Mouse (Mus musculus) myocyte (in vitro differentiated cells): ENCODE results near the gene G6pc. TPM values are rescaled to one million over a fixed set of nuclear protein-coding genes. Genes with fewer than 3 reads are reported as not detected.

Source experiments
- H3K27me3 ChIP-seq: one replicate; pipeline ENCODE4 v1.6.1; 2011; ENCODE audit not compliant: control insufficient read depth, insufficient read depth, insufficient read length
- H3K36me3 ChIP-seq: one replicate; pipeline ENCODE4 v1.6.1; 2011; ENCODE audit not compliant: control insufficient read depth, insufficient read depth
- H3K4me2 ChIP-seq: one replicate; pipeline ENCODE4 v1.6.1; 2011; ENCODE audit warnings: low read depth, control low read depth
- H3K4me3 ChIP-seq: one replicate; pipeline ENCODE4 v1.5.1; 2011; ENCODE audit warnings: mild to moderate bottlenecking, control low read depth, moderate library complexity
- H3K79me2 ChIP-seq: one replicate; pipeline ENCODE4 v1.6.1; 2011; ENCODE audit not compliant: control insufficient read depth, insufficient read depth
- H3ac ChIP-seq: one replicate; pipeline ENCODE4 v1.6.1; 2011; ENCODE audit not compliant: control insufficient read depth, insufficient read length
- CEBPB ChIP-seq: IDR thresholded peaks from 2 replicates; pipeline ENCODE4 v1.6.1; 2011; ENCODE audit warnings: mild to moderate bottlenecking, moderate library complexity; ENCODE audit not compliant: poor library complexity, insufficient read depth, severe bottlenecking
- E2F4 ChIP-seq: IDR thresholded peaks from one replicate; pipeline ENCODE4 v1.6.1; 2011; ENCODE audit warnings: mild to moderate bottlenecking, control low read depth, moderate library complexity; ENCODE audit not compliant: insufficient read depth
- MAX ChIP-seq: IDR thresholded peaks from one replicate; pipeline ENCODE4 v1.6.1; 2011; ENCODE audit warnings: low read depth, mild to moderate bottlenecking, control low read depth
- MYOD1 ChIP-seq, 3 experiments: IDR thresholded peaks; one replicate each; pipeline ENCODE4 v1.6.1; 2011; ENCODE audit warnings: control low read depth in 2 of 3, low read depth in 2 of 3, mild to moderate bottlenecking in 2 of 3, moderate library complexity in 1 of 3; ENCODE audit not compliant: insufficient read length in 2 of 3, control insufficient read depth in 1 of 3
- MYOG ChIP-seq, 3 experiments: IDR thresholded peaks; one replicate each; pipeline ENCODE4 v1.6.1; 2011; ENCODE audit warnings: control low read depth in 2 of 3, low read depth in 2 of 3, mild to moderate bottlenecking in 2 of 3; ENCODE audit not compliant: insufficient read length in 2 of 3, control insufficient read depth in 1 of 3, insufficient read depth in 1 of 3
- POLR2A ChIP-seq: IDR thresholded peaks from one replicate; pipeline ENCODE4 v1.6.1; 2011; ENCODE audit warnings: low read depth, mild to moderate bottlenecking, control low read depth, moderate library complexity; ENCODE audit not compliant: insufficient read length
- POLR2AphosphoS2 ChIP-seq: IDR thresholded peaks from one replicate; pipeline ENCODE4 v1.6.1; 2011; ENCODE audit warnings: low read depth, control low read depth; ENCODE audit not compliant: insufficient read length
- REST ChIP-seq: IDR thresholded peaks from one replicate; pipeline ENCODE4 v1.6.1; 2011; ENCODE audit warnings: mild to moderate bottlenecking, control low read depth, moderate library complexity; ENCODE audit not compliant: insufficient read depth, insufficient read length
- SRF ChIP-seq: IDR thresholded peaks from one replicate; pipeline ENCODE4 v1.6.1; 2011; ENCODE audit warnings: low read depth; ENCODE audit not compliant: control insufficient read depth, insufficient read length
- TCF12 ChIP-seq: IDR thresholded peaks from one replicate; pipeline ENCODE4 v1.6.1; 2011; ENCODE audit warnings: mild to moderate bottlenecking, control low read depth; ENCODE audit not compliant: poor library complexity, insufficient read depth, severe bottlenecking
- TCF3 ChIP-seq: IDR thresholded peaks from one replicate; pipeline ENCODE4 v1.6.1; 2011; ENCODE audit warnings: low read depth, control low read depth; ENCODE audit not compliant: insufficient read length
- USF1 ChIP-seq: IDR thresholded peaks from one replicate; pipeline ENCODE4 v1.6.1; 2011; ENCODE audit warnings: low read depth, mild to moderate bottlenecking, control low read depth, moderate library complexity
- polyA plus RNA-seq: library from polyadenylated mRNA; unstranded; fragments of >200 nt; fragmentation: generic; extraction: Trizol; gene quantifications from one replicate; pipeline ENCODE4 v1.2.1, GENCODE M21; 2012; ENCODE audit warnings: missing spikeins

Gene G6pc
- polyA plus RNA-seq, 1 experiment, result not detected

- no peak overlapping the region for H3K4me2 ChIP-seq
- no peaks in the 10 kb centered on the region for H3K27me3 ChIP-seq
- no peaks in the 10 kb centered on the region for H3K79me2 ChIP-seq
- no peaks in the 10 kb centered on the region for H3K36me3 ChIP-seq
- no peak overlapping the region for H3ac ChIP-seq
- TF ChIP-seq USF1 (no peak), SRF (no peak), MAX (no peak), E2F4 (no peak), MYOG (IDR thresholded peaks at IDR 0.05; ENCODE audit: control insufficient read depth in 1 of 3, insufficient read depth in 1 of 3, insufficient read length in 2 of 3, low read depth in 2 of 3) (peak in 2 of 3 experiments; percentile 53 to 55), POLR2AphosphoS2 (no peak), MYOD1 (IDR thresholded peaks at IDR 0.05; ENCODE audit: control insufficient read depth in 1 of 3, insufficient read length in 2 of 3, low read depth in 2 of 3) (peak in 1 of 3 experiments; percentile 64)
- no peak overlapping the region for H3K4me3 ChIP-seq
Measured at GRCm38 (mm10) chr11:101334516-101334915, 32.8 kb upstream of the G6pc start.

DNA sequence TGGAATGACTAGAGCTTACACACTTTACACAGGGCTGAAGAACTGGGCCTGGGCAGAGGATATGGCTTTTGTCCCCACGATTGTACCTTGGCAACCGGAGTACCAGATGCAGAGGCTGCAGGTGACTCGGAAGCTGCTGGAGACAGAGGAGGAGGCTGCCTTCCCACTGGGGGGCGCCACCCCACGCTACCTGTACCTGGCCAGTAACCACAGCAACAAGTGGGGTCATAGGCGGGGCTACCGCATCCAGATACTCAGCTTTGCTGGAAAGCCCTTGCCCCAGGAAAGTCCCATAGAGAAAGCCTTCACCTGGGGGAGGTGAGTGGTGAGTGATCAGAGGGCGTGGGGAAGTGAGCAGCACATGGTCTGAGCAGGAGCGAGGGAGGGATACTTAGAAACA lies 31.7 kb upstream of the G6pc start:
- no peaks in the 10 kb centered on the region for H3K27me3 ChIP-seq
- H3K4me3 ChIP-seq, result no peak overlapping the region

DNA sequence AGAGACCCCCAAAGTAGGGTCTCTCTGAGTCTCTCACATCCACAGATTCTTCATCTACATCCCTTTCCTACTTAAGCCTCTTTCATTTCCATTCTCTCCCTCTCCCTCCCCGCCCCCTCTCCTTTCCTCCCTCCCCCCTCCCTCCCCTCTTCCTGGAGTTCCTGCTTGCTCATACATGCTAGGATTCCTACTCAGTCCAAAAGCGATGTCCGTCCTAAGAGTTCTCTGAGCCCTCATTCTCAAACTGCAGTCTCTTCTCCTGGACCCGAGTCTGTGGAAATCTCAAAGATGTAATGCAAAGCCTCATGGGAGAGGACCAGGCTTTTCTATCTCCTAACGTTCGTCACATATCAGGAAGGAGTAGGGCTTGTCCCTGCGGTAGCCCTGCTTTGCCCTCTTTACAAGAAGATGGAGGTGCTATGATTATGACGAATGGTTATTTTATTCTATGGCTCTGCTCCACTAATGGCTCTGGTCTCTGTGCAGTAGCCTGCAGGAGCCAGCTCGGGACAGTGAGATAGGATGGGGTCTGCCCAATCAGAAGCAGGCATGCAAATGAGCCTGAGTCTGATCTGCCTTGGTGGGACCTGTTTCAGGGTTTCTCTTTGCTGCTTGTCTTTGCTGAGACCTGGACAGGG lies 29.1 kb upstream of the G6pc start:
- Histone ChIP-seq H3K79me2 (no peaks in the 10 kb centered on the region), H3K4me3 (peak overlapping the region; percentile 13), H3K36me3 (no peaks in the 10 kb centered on the region), H3ac (no peak overlapping the region), H3K4me2 (peak overlapping the region; percentile 93), H3K27me3 (no peaks in the 10 kb centered on the region)
- TF ChIP-seq POLR2AphosphoS2, result no peak

More for the DNA sequence above, 31.7 kb upstream of the G6pc start:
- H3K36me3 ChIP-seq, result no peaks in the 10 kb centered on the region
- no peak for TF ChIP-seq MAX
- no peak for TF ChIP-seq TCF3
- TF ChIP-seq TCF12, result no peak
- TF ChIP-seq USF1, result no peak
- TF ChIP-seq MYOG (IDR thresholded peaks at IDR 0.05; ENCODE audit: control insufficient read depth in 1 of 3, insufficient read depth in 1 of 3, insufficient read length in 2 of 3, low read depth in 2 of 3), result no peak
- no peak for TF ChIP-seq MYOD1 (IDR thresholded peaks at IDR 0.05; ENCODE audit: control insufficient read depth in 1 of 3, insufficient read length in 2 of 3, low read depth in 2 of 3)
- no peak for TF ChIP-seq REST
- TF ChIP-seq POLR2A, result no peak
- TF ChIP-seq E2F4, result no peak
- no peak for TF ChIP-seq SRF
- no peak for TF ChIP-seq CEBPB
- no peak for TF ChIP-seq POLR2AphosphoS2
- no peaks in the 10 kb centered on the region for H3K79me2 ChIP-seq
- no peak overlapping the region for H3ac ChIP-seq
- no peak overlapping the region for H3K4me2 ChIP-seq

- no peak overlapping the region for H3K4me2 ChIP-seq
- no peaks in the 10 kb centered on the region for H3K36me3 ChIP-seq
- no peak overlapping the region for H3K4me3 ChIP-seq
- H3ac ChIP-seq, result no peak overlapping the region
- peaks cover 20% of the 10 kb centered on the region for H3K27me3 ChIP-seq
- no peak for TF ChIP-seq TCF12
- no peak for TF ChIP-seq MAX
- no peak for TF ChIP-seq E2F4
- TF ChIP-seq REST, result no peak
- TF ChIP-seq CEBPB, result no peak
- TF ChIP-seq POLR2AphosphoS2, result no peak
- no peak for TF ChIP-seq MYOD1 (IDR thresholded peaks at IDR 0.05; ENCODE audit: control insufficient read depth in 1 of 3, insufficient read length in 2 of 3, low read depth in 2 of 3)
- TF ChIP-seq TCF3, result no peak
- TF ChIP-seq USF1, result no peak
- no peak for TF ChIP-seq MYOG (IDR thresholded peaks at IDR 0.05; ENCODE audit: control insufficient read depth in 1 of 3, insufficient read depth in 1 of 3, insufficient read length in 2 of 3, low read depth in 2 of 3)
- no peak for TF ChIP-seq SRF
- no peak for TF ChIP-seq POLR2A
- no peaks in the 10 kb centered on the region for H3K79me2 ChIP-seq
Measured at GRCm38 (mm10) chr11:101347083-101347775, 20.1 kb upstream of the G6pc start.

GRCm38 (mm10) chr11:101348774-101349173 lies 18.6 kb upstream of the G6pc start:
- Histone ChIP-seq H3K79me2 (no peaks in the 10 kb centered on the region), H3K27me3 (peaks cover 25% of the 10 kb centered on the region), H3ac (no peak overlapping the region), H3K36me3 (no peaks in the 10 kb centered on the region), H3K4me3 (no peak overlapping the region), H3K4me2 (no peak overlapping the region)
- TF ChIP-seq TCF3 (no peak), REST (no peak), POLR2AphosphoS2 (no peak), MAX (no peak), SRF (no peak), E2F4 (no peak), MYOD1 (IDR thresholded peaks at IDR 0.05; ENCODE audit: control insufficient read depth in 1 of 3, insufficient read length in 2 of 3, low read depth in 2 of 3) (no peak), USF1 (no peak), POLR2A (no peak), TCF12 (no peak), CEBPB (no peak), MYOG (IDR thresholded peaks at IDR 0.05; ENCODE audit: control insufficient read depth in 1 of 3, insufficient read depth in 1 of 3, insufficient read length in 2 of 3, low read depth in 2 of 3) (no peak)
